8 mouse cellular contexts compared by ENCODE assay signal in genomic region chr7:120634711-120635361, GRCm38 (mm10). TPM values are rescaled to one million over a fixed set of nuclear protein-coding genes. Genes with fewer than 3 reads are reported as not detected.
DNase-seq lines count a peak whose midpoint lies in the region; ATAC-seq and TF ChIP-seq lines count a peak whose summit lies in the region.

Gene Uqcrc2, plus strand, starts transcription at chr7:120635176.

- TF ChIP-seq CTCF in midbrain, postnatal 0 days (IDR thresholded peaks at IDR 0.05) = peak; percentile 79

- H3K4me1 ChIP-seq in embryonic facial prominence, embryonic 14.5 days (ENCODE audit: control insufficient read depth, insufficient read depth, low read length) = peaks cover 15% of the 10 kb centered on the region
- H3K4me1 ChIP-seq in limb, embryonic 14.5 days (ENCODE audit: control insufficient read depth, insufficient read depth, low read length) = peaks cover 8% of the 10 kb centered on the region
- H3K4me1 ChIP-seq in midbrain, postnatal 0 days (ENCODE audit: insufficient read depth, low read length) = no peaks in the 10 kb centered on the region

- ATAC-seq in embryonic facial prominence, embryonic 14.5 days (ENCODE audit: low read depth) = peak; percentile 99
- peak; percentile 99 for ATAC-seq in limb, embryonic 14.5 days (ENCODE audit: low FRiP score, low read depth)
- peak; percentile 98 for ATAC-seq in midbrain, postnatal 0 days (ENCODE audit: low FRiP score)

- H3K27me3 ChIP-seq in embryonic facial prominence, embryonic 14.5 days (replicated peaks; ENCODE audit: control insufficient read depth, insufficient read depth, low read length) = no peaks in the 10 kb centered on the region
- H3K27me3 ChIP-seq in limb, embryonic 14.5 days (ENCODE audit: control insufficient read depth, insufficient read depth, low read length) = no peaks in the 10 kb centered on the region
- H3K27me3 ChIP-seq in midbrain, postnatal 0 days (ENCODE audit: insufficient read depth, low read length) = no peaks in the 10 kb centered on the region

- TF ChIP-seq POLR2A in limb, embryonic 14.5 days (IDR thresholded peaks at IDR 0.05; ENCODE audit: borderline replicate concordance, extremely low read depth, insufficient read depth, insufficient read length) = peak; percentile 97; the same call in 1 of the 2 replicates

- no peaks in the 10 kb centered on the region for H3K9me3 ChIP-seq in embryonic facial prominence, embryonic 14.5 days (ENCODE audit: control insufficient read depth, low read length)
- no peaks in the 10 kb centered on the region for H3K9me3 ChIP-seq in limb, embryonic 14.5 days (ENCODE audit: control insufficient read depth, low read length)
- no peaks in the 10 kb centered on the region for H3K9me3 ChIP-seq in midbrain, postnatal 0 days (ENCODE audit: low read length)

- H3K36me3 ChIP-seq in embryonic facial prominence, embryonic 14.5 days (ENCODE audit: control insufficient read depth, insufficient read depth, low read length) = peaks cover 24% of the 10 kb centered on the region
- H3K36me3 ChIP-seq in limb, embryonic 14.5 days (ENCODE audit: control insufficient read depth, insufficient read depth, low read length) = peaks cover 26% of the 10 kb centered on the region
- H3K36me3 ChIP-seq in midbrain, postnatal 0 days (ENCODE audit: insufficient read depth, low read length) = peaks cover 13% of the 10 kb centered on the region

- DNase-seq in 3T3-L1 (ENCODE audit: low read depth, low spot score) = peak; percentile 90
- DNase-seq in adrenal gland, postnatal 4 days (ENCODE audit: low spot score in 2 of 2) = peak; percentile 71 to 72
- peak; percentile 96 for DNase-seq in embryonic facial prominence, embryonic 14.5 days (ENCODE audit: low spot score)
- peak; percentile 84 for DNase-seq in heart, adult 8-10 months (ENCODE audit: low spot score)
- peak; percentile 88 for DNase-seq in kidney, adult 9 months
- peak; percentile 92 for DNase-seq in limb, embryonic 14.5 days (ENCODE audit: low spot score)
- DNase-seq in midbrain, postnatal 0 days (ENCODE audit: low spot score) = peak; percentile 94
- DNase-seq in spleen, postnatal 14 days (ENCODE audit: low spot score in 2 of 2) = peak; percentile 72 to 78

- WGBS in embryonic facial prominence, embryonic 14.5 days = under 1% methylated on average over 36 of the region's 45 CpGs
- WGBS in limb, embryonic 14.5 days = under 1% methylated on average over 45 of the region's 45 CpGs
- WGBS in midbrain, postnatal 0 days = under 1% methylated on average over 45 of the region's 45 CpGs

- peak within 1 kb of the TSS; percentile 96 for H3K27ac ChIP-seq in embryonic facial prominence, embryonic 14.5 days (replicated peaks; ENCODE audit: low read depth, low read length)
- H3K27ac ChIP-seq in limb, embryonic 14.5 days (replicated peaks; ENCODE audit: low read depth, low read length) = peak within 1 kb of the TSS; percentile 91
- H3K27ac ChIP-seq in midbrain, postnatal 0 days (ENCODE audit: low read depth, low read length) = peak within 1 kb of the TSS; percentile 96

- peak within 1 kb of the TSS; percentile 97 for H3K4me3 ChIP-seq in embryonic facial prominence, embryonic 14.5 days (ENCODE audit: low read depth, low read length)
- peak within 1 kb of the TSS; percentile 94 for H3K4me3 ChIP-seq in limb, embryonic 14.5 days (replicated peaks; ENCODE audit: low read length)
- peak within 1 kb of the TSS; percentile 97 for H3K4me3 ChIP-seq in midbrain, postnatal 0 days (ENCODE audit: low read depth, low read length)

- peak within 1 kb of the TSS; percentile 97 for H3K9ac ChIP-seq in embryonic facial prominence, embryonic 14.5 days (ENCODE audit: low read depth, low read length)
- H3K9ac ChIP-seq in limb, embryonic 14.5 days (ENCODE audit: low read depth, low read length, severe bottlenecking) = peak within 1 kb of the TSS; percentile 96
- H3K9ac ChIP-seq in midbrain, postnatal 0 days (replicated peaks; ENCODE audit: low read length, poor library complexity, severe bottlenecking) = peak within 1 kb of the TSS; percentile 98

- peak within 1 kb of the TSS; percentile 90 for H3K4me2 ChIP-seq in embryonic facial prominence, embryonic 14.5 days (ENCODE audit: low read depth, low read length)
- peak within 1 kb of the TSS; percentile 79 for H3K4me2 ChIP-seq in limb, embryonic 14.5 days (replicated peaks; ENCODE audit: low read depth, low read length, severe bottlenecking)
- H3K4me2 ChIP-seq in midbrain, postnatal 0 days (ENCODE audit: low read depth, low read length, poor library complexity, severe bottlenecking) = peak within 1 kb of the TSS; percentile 80

RNA-seq across cellular contexts. Expression of gene Uqcrc2, which starts in this region (rescaled TPM):
- total RNA-seq in adrenal gland, postnatal 4 days (2021) = 100 to 1,000 TPM; 295 to 326 TPM
- 219 and 221 TPM in 2 replicates for polyA plus RNA-seq in embryonic facial prominence, embryonic 14.5 days (2014; fragmentation: Nextera tagmentation; extraction: Ambion mirVana)
- 1,000 to 10,000 TPM; 1,123 to 1,294 (median 1,155) TPM for total RNA-seq in heart, adult 8-10 months (2022)
- polyA plus RNA-seq in limb, embryonic 14.5 days (2012; rRNA removed) = 134 and 165 TPM in 2 replicates
- 198 and 200 TPM in 2 replicates for polyA plus RNA-seq in limb, embryonic 14.5 days (2014; fragmentation: Nextera tagmentation; extraction: Ambion mirVana)
- total RNA-seq in midbrain, postnatal 0 days (2014; rRNA removed) = 166 and 169 TPM in 2 replicates
- polyA plus RNA-seq in midbrain, postnatal 0 days (2015; fragmentation: Nextera tagmentation; extraction: Ambion mirVana) = 238 and 250 TPM in 2 replicates

Comparison
In these comparisons a context has a peak if more than half of its experiments do, and no peak if none do; other contexts are left out.
1. Peak in every context shown above with its lines: DNase-seq, ATAC-seq, H3K4me3 ChIP-seq and H3K27ac ChIP-seq.